Mouse (Mus musculus) hematopoietic multipotent progenitor cell, adult 10-12 weeks (in vitro differentiated cells): ENCODE data around the gene Akap8l. TPM values are rescaled to one million over a fixed set of nuclear protein-coding genes. Genes with fewer than 3 reads are reported as not detected.

Experiments used
- polyA plus RNA-seq: library from polyadenylated mRNA; stranded (reverse); fragments of >175 nt; gene quantifications from 2 replicates; pipeline ENCODE4 v1.2.3, GENCODE M21; 2012; ENCODE audit warnings: low replicate concordance

Akap8l gene
- polyA plus RNA-seq: 219 and 519 TPM in 2 replicates

DNA sequence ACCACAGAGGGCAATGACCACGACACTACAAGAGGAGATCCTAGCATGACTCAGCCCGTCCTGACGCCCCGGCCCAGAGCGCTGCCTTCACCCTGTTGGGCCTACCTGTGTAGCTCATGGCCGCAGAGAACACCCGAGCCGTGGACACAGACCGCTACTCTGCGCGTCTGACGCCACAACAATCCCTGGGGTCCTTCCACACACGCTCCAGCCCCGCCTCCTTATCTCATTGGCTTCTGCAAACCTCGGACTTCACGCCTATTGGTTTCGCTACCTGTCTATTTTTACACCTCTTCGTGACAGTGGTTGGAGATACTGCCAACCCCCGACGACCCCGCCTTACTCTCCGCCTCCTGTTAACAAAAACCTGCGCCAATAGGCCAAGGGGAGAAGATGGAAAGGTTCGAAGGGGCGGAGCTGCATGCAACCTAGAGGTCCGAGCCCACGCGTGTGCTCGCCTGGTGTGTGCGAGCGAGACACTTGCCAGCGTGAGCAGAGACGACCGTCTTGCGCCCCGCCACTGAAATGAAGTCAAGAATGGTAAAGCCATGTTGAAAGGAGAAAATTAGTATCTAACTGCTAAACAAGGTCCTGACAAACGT lies at the start of gene Akap8l:
TSS of gene Akap8l (minus strand) at position 226 of the 602 bp plus-strand sequence.

DNA sequence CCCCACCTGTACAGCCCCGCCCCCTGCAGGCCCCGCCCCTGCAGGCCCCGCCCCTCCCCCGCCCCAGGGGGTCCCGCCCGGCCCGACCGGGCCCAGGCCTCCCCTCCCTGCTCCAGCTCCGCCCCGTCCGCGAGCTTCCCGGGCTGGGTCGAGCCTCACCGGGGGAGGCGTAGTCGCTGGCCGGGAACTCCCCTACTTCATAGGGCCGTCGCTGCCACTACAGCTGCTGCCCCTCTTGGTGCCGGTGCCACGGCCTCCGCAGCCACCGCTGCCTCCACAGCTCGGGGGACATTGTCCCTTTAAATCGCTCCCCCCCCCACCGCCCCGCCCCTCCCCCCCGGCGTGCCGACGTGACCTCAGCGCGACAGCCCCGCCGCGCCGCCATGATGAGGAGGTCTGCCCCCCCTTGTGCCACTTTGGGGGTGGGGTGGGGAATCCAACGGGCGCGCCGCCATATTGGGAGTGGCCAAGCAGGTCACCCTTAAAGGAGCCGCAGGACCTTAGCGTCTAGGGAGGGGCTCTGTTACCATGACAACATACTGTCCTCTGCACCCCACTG lies 38.8 kb upstream of the Akap8l start, which contains the start of gene Wiz:
TSS of gene Wiz (minus strand) at position 339 of the 559 bp plus-strand sequence.

GRCm38 (mm10) chr17:32320597-32321389 lies 29.6 kb downstream of the Akap8l start, which contains the start of gene Akap8:
TSS of gene Akap8 (minus strand) at chr17:32321238.

GRCm38 (mm10) chr17:32284262-32285137 lies 65.9 kb downstream of the Akap8l start, which contains the start of gene Brd4:
TSS of gene Brd4 (minus strand) at chr17:32284722.

Other genes starting within 250 kb of the Akap8l start
- gene Notch3, start 183.8 kb downstream of the Akap8l start, polyA plus RNA-seq: 1.2 and 4.5 TPM in 2 replicates
- not detected in 2 replicates for gene Ephx3, start 161.1 kb downstream of the Akap8l start, polyA plus RNA-seq
- 216 and 300 TPM in 2 replicates for gene Brd4, start 65.9 kb downstream of the Akap8l start, polyA plus RNA-seq
- 397 and 498 TPM in 2 replicates for gene Akap8, start 29.4 kb downstream of the Akap8l start, polyA plus RNA-seq
- 65.0 and 91.1 TPM in 2 replicates for gene Wiz, start 38.8 kb upstream of the Akap8l start, polyA plus RNA-seq
- 143 and 237 TPM in 2 replicates for gene Rasal3, start 53.0 kb upstream of the Akap8l start, polyA plus RNA-seq
- gene Pglyrp2, start 73.6 kb upstream of the Akap8l start, polyA plus RNA-seq: 39.2 and 48.5 TPM in 2 replicates
- gene Cyp4f39, start 102.1 kb upstream of the Akap8l start, polyA plus RNA-seq: 0.22 TPM in 1 of 2 replicates, not detected in the other
- gene Cyp4f17, start 155.4 kb upstream of the Akap8l start, polyA plus RNA-seq: 1.8 and 3.3 TPM in 2 replicates
- gene Cyp4f16, start 186.0 kb upstream of the Akap8l start, polyA plus RNA-seq: 11.4 and 36.0 TPM in 2 replicates